Mouse (Mus musculus) ovary, adult 2 months (tissue): ENCODE data around the gene Naga. TPM values are rescaled to one million over a fixed set of nuclear protein-coding genes. Genes with fewer than 3 reads are reported as not detected.

Source experiments
- polyA plus RNA-seq: library from polyadenylated mRNA; depleted of rRNA; stranded (reverse); fragments of >200 nt; gene quantifications from 2 replicates; pipeline ENCODE4 v1.2.3, GENCODE M21; 2012; rRNA removed

Gene Naga
- 137 and 176 TPM in 2 replicates for polyA plus RNA-seq

GRCm38 (mm10) chr15:82338593-82339112 lies at the start of gene Naga, which contains the start of the genes Pheta2 and Smdt1:
TSS of gene Naga (minus strand) at chr15:82338925.
TSS of gene Pheta2 (plus strand) at chr15:82338942.
TSS of gene Smdt1 (plus strand) at chr15:82338959.

GRCm38 (mm10) chr15:82379871-82380713 lies 41.4 kb upstream of the Naga start, which contains the start of gene Cyp2d22:
TSS of gene Cyp2d22 (minus strand) at chr15:82380260.

GRCm38 (mm10) chr15:82354126-82354945 lies 15.6 kb upstream of the Naga start, which contains the start of gene Ndufa6:
TSS of gene Ndufa6 (minus strand) at chr15:82354322.

GRCm38 (mm10) chr15:82298764-82299561 lies 39.8 kb downstream of the Naga start, which contains the start of gene Wbp2nl:
TSS of gene Wbp2nl (plus strand) at chr15:82298954.

Other genes starting within 250 kb of the Naga start
- gene Ccdc134, start 211.0 kb downstream of the Naga start, polyA plus RNA-seq = 11.3 and 13.1 TPM in 2 replicates
- 200 and 245 TPM in 2 replicates for gene Srebf2, start 191.7 kb downstream of the Naga start, polyA plus RNA-seq
- gene Shisa8, start 126.1 kb downstream of the Naga start, polyA plus RNA-seq = 22.3 and 47.9 TPM in 2 replicates
- 0.60 and 1.7 TPM in 2 replicates for gene Tnfrsf13c, start 114.6 kb downstream of the Naga start, polyA plus RNA-seq
- 32.5 and 34.3 TPM in 2 replicates for gene Cenpm, start 94.2 kb downstream of the Naga start, polyA plus RNA-seq
- gene 1500009C09Rik, start 86.5 kb downstream of the Naga start, polyA plus RNA-seq = 0.14 and 0.42 TPM in 2 replicates
- gene Sept3, start 64.0 kb downstream of the Naga start, polyA plus RNA-seq = 1.1 and 1.9 TPM in 2 replicates
- gene Wbp2nl, start 40.0 kb downstream of the Naga start, polyA plus RNA-seq = 0.18 and 0.24 TPM in 2 replicates
- 4.0 and 4.1 TPM in 2 replicates for gene Pheta2, start within 50 bp of the Naga start, polyA plus RNA-seq
- 213 and 227 TPM in 2 replicates for gene Smdt1, start within 50 bp of the Naga start, polyA plus RNA-seq
- 405 and 527 TPM in 2 replicates for gene Ndufa6, start 15.4 kb upstream of the Naga start, polyA plus RNA-seq
- gene Cyp2d22, start 41.3 kb upstream of the Naga start, polyA plus RNA-seq = 71.5 and 79.2 TPM in 2 replicates
- gene Cyp2d11, start 55.1 kb upstream of the Naga start, polyA plus RNA-seq = not detected in 2 replicates
- gene Cyp2d10, start 68.3 kb upstream of the Naga start, polyA plus RNA-seq = 0.24 and 1.1 TPM in 2 replicates
- 0.08 TPM in 1 of 2 replicates, not detected in the other for gene Cyp2d9, start 94.5 kb upstream of the Naga start, polyA plus RNA-seq
- 0.07 and 0.28 TPM in 2 replicates for gene Cyp2d12, start 216.1 kb upstream of the Naga start, polyA plus RNA-seq